Mouse (Mus musculus) CH12.LX (cell line): Measurements from ENCODE around the gene Krtap28-13. TPM values are rescaled to one million over a fixed set of nuclear protein-coding genes. Genes with fewer than 3 reads are reported as not detected.

ENCODE experiments used
- DNase-seq: peaks from one replicate; pipeline ENCODE4 v3.0.0-alpha.2; 2013; ENCODE audit errors: extremely low read depth
- H3K27ac ChIP-seq: 2 replicates; pipeline ENCODE4 v1.5.1; 2012; ENCODE audit warnings: low read depth, mild to moderate bottlenecking, control low read depth, moderate library complexity; ENCODE audit not compliant: insufficient read depth
- H3K27me3 ChIP-seq: replicated peaks from 2 replicates; pipeline ENCODE3; 2012; ENCODE audit warnings: inconsistent platforms
- H3K36me3 ChIP-seq, 2 experiments: replicated peaks in 1 of 2; 2 replicates each; pipeline versions ENCODE3 to v1.6.1; 2012; ENCODE audit warnings: inconsistent platforms in 1 of 2, low read length in 1 of 2, mild to moderate bottlenecking in 1 of 2, mixed read lengths in 1 of 2, moderate library complexity in 1 of 2; ENCODE audit not compliant: control insufficient read depth in 1 of 2, insufficient read depth in 1 of 2
- H3K4me1 ChIP-seq, 2 experiments: 2 replicates each; pipeline ENCODE4 v1.6.1; 2012; ENCODE audit warnings: inconsistent platforms in 1 of 2, moderate library complexity in 1 of 2; ENCODE audit not compliant: insufficient read depth in 2 of 2, control insufficient read depth in 1 of 2
- H3K4me2 ChIP-seq: 2 replicates; pipeline ENCODE4 v1.6.1; 2012; ENCODE audit warnings: low read depth, mild to moderate bottlenecking, control low read depth; ENCODE audit not compliant: poor library complexity, insufficient read depth, severe bottlenecking
- H3K4me3 ChIP-seq, 3 experiments: fragments of 150-350 bp in 1 of 3; sonication (generic) in 1 of 3; replicated peaks in 1 of 3; 2 replicates each; pipeline versions ENCODE3 to v1.5.1; 2011 to 2012; ENCODE audit warnings: low read depth in 2 of 3, low read length in 2 of 3, mild to moderate bottlenecking in 2 of 3, moderate library complexity in 2 of 3, control low read depth in 1 of 3, improper control_type of control experiment in 1 of 3, inconsistent platforms in 1 of 3, mixed read lengths in 1 of 3; ENCODE audit not compliant: poor library complexity in 1 of 3
- H3K79me2 ChIP-seq: replicated peaks from 2 replicates; pipeline ENCODE4 v1.6.1; 2012; ENCODE audit warnings: mild to moderate bottlenecking, moderate library complexity; ENCODE audit not compliant: control insufficient read depth, poor library complexity, insufficient read depth, severe bottlenecking; ENCODE audit errors: extremely low read depth
- H3K9ac ChIP-seq: 2 replicates; pipeline ENCODE4 v1.6.1; 2012; ENCODE audit warnings: low read depth, mild to moderate bottlenecking, control low read depth, moderate library complexity; ENCODE audit not compliant: insufficient read depth
- H3K9me3 ChIP-seq: replicated peaks from 2 replicates; pipeline ENCODE3; 2012; ENCODE audit warnings: low read length, inconsistent platforms, mixed read lengths
- CHD2 ChIP-seq: IDR thresholded peaks from 2 replicates; pipeline ENCODE4 v1.6.1; 2011; ENCODE audit warnings: low read length, improper control_type of control experiment
- CTCF ChIP-seq, 2 experiments: IDR thresholded peaks in 1 of 2; conservative IDR thresholded peaks in 1 of 2; 2 replicates each; pipeline ENCODE4 v1.5.1; 2011 to 2012; ENCODE audit warnings: low read depth in 2 of 2, low read length in 2 of 2, improper control_type of control experiment in 1 of 2, inconsistent platforms in 1 of 2, mild to moderate bottlenecking in 1 of 2, moderate library complexity in 1 of 2
- EP300 ChIP-seq: IDR thresholded peaks from 2 replicates; pipeline ENCODE4 v1.6.1; 2011; ENCODE audit warnings: low read length, improper control_type of control experiment
- ETS1 ChIP-seq: conservative IDR thresholded peaks from 2 replicates; pipeline ENCODE4 v1.6.1; 2012; ENCODE audit warnings: low read depth, mild to moderate bottlenecking, inconsistent platforms, low read length, improper control_type of control experiment, moderate library complexity
- GABPA ChIP-seq: IDR thresholded peaks from 2 replicates; pipeline ENCODE4 v1.6.1; 2012; ENCODE audit warnings: low read depth, low read length, improper control_type of control experiment, inconsistent platforms; ENCODE audit not compliant: insufficient replicate concordance
- HCFC1 ChIP-seq: IDR thresholded peaks from 2 replicates; pipeline ENCODE4 v1.6.1; 2012; ENCODE audit warnings: low read depth, mild to moderate bottlenecking, inconsistent platforms, low read length, improper control_type of control experiment
- JUN ChIP-seq: IDR thresholded peaks from 2 replicates; pipeline ENCODE4 v1.6.1; 2011; ENCODE audit warnings: low read depth, mild to moderate bottlenecking, low read length, improper control_type of control experiment, moderate library complexity; ENCODE audit not compliant: insufficient read depth
- JUND ChIP-seq: conservative IDR thresholded peaks from 2 replicates; pipeline ENCODE4 v1.6.1; 2011; ENCODE audit warnings: low read depth, low read length, improper control_type of control experiment
- MAFK ChIP-seq: IDR thresholded peaks from 2 replicates; pipeline ENCODE4 v1.6.1; 2011; ENCODE audit warnings: low read length, improper control_type of control experiment; ENCODE audit not compliant: insufficient replicate concordance
- MEF2A ChIP-seq: IDR thresholded peaks from 2 replicates; pipeline ENCODE4 v1.6.1; 2014; ENCODE audit warnings: low read depth, mild to moderate bottlenecking, inconsistent platforms, low read length, improper control_type of control experiment, borderline replicate concordance
- MYC ChIP-seq: IDR thresholded peaks from 2 replicates; pipeline ENCODE4 v1.6.1; 2011; ENCODE audit warnings: low read depth, mild to moderate bottlenecking, improper control_type of control experiment, low read length
- NELFE ChIP-seq: IDR thresholded peaks from 2 replicates; pipeline ENCODE4 v1.6.1; 2011; ENCODE audit warnings: low read depth, low read length, improper control_type of control experiment
- NRF1 ChIP-seq: IDR thresholded peaks from 2 replicates; pipeline ENCODE4 v1.6.1; 2014; ENCODE audit warnings: low read depth, mild to moderate bottlenecking, inconsistent platforms, low read length, improper control_type of control experiment, moderate library complexity
- PAX5 ChIP-seq: IDR thresholded peaks from 2 replicates; pipeline ENCODE4 v1.6.1; 2012; ENCODE audit warnings: low read length, inconsistent platforms, mixed read lengths
- POLR2A ChIP-seq: IDR thresholded peaks from 2 replicates; pipeline ENCODE4 v1.6.1; 2011; ENCODE audit warnings: low read depth, mild to moderate bottlenecking, improper control_type of control experiment, low read length
- POLR2AphosphoS2 ChIP-seq: IDR thresholded peaks from 2 replicates; pipeline ENCODE4 v1.6.1; 2011; ENCODE audit warnings: low read depth, low read length, improper control_type of control experiment
- RAD21 ChIP-seq: IDR thresholded peaks from 2 replicates; pipeline ENCODE4 v1.6.1; 2011; ENCODE audit warnings: low read depth, mild to moderate bottlenecking, low read length, improper control_type of control experiment, moderate library complexity
- RCOR1 ChIP-seq: conservative IDR thresholded peaks from 2 replicates; pipeline ENCODE4 v1.6.1; 2012; ENCODE audit warnings: low read depth, mild to moderate bottlenecking, inconsistent platforms, low read length, improper control_type of control experiment
- SMC3 ChIP-seq: IDR thresholded peaks from 2 replicates; pipeline ENCODE4 v1.6.1; 2011; ENCODE audit warnings: low read depth, low read length, improper control_type of control experiment
- ZC3H11A ChIP-seq: IDR thresholded peaks from 2 replicates; pipeline ENCODE4 v1.6.1; 2012; ENCODE audit warnings: low read depth, mild to moderate bottlenecking, inconsistent platforms, low read length, improper control_type of control experiment
- ZMIZ1 ChIP-seq: IDR thresholded peaks from 2 replicates; pipeline ENCODE4 v1.6.1; 2012; ENCODE audit warnings: low read depth, mild to moderate bottlenecking, inconsistent platforms, low read length, improper control_type of control experiment
- dilution Hi-C: fragments of 300-500 bp; cut with MboI; formaldehyde crosslinking; loops from 2 replicates; pipeline ENCODE4 v1.14.3; 2020; ENCODE audit warnings: low sequenced_read_pairs; ENCODE audit not compliant: extremely low pct_unique_long_range_greater_than_20kb, extremely low pct_ligation_motif_present
- in situ Hi-C: fragments of 300-500 bp; cut with MboI; formaldehyde crosslinking; loops from 3 replicates; pipeline ENCODE4 v1.14.3; 2019; ENCODE audit warnings: low sequenced_read_pairs, low pct_ligation_motif_present, low pct_unique_long_range_greater_than_20kb, mixed read lengths
- polyA plus RNA-seq: library from polyadenylated mRNA; unstranded; fragments of >175 nt; gene quantifications from 2 replicates; pipeline ENCODE4 v1.2.1, GENCODE M21; 2012; ENCODE audit warnings: low read depth; ENCODE audit not compliant: insufficient read length
- total RNA-seq, 2 experiments: library from RNA; depleted of rRNA; stranded (reverse); fragments of 300-350 nt in 1 of 2; fragments of >200 nt in 1 of 2; gene quantifications; 2 replicates each; pipeline ENCODE4 v1.2.3; 2012 to 2014

Gene Krtap28-13
- total and polyA plus RNA-seq, 3 experiments: not detected

DNA sequence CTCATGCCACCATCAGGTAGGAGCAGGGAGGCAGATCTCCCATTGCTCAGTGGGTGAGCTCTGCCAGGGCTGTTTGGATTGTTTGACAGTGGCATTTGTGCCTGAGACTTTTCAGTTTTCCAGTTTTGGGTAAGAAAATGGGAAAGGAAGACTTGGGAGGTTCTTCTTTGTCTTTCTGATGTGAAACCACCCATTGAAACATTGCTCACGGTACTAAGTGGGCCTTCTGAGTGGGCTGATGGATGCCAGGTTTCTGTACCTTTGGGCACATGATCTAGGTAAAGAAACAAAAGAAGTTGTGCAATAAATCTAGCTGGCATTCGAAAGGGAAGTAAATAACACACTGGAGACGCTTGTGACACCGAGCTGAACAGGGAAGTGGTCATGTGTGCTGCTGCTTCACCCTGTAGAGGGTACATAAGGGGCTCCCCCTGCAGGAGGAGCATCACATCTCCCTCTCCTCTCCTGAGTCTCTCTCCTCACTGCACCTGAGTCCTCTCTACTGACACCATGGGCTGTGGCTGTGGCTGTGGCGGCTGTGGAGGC lies 15.8 kb upstream of the Krtap28-13 start, which contains the start of gene Gm47969:
Gm47969 (plus strand) TSS at position 51 of the 546 bp plus-strand sequence.
- H3K4me1 ChIP-seq: peaks cover 5 to 9% of the 10 kb centered on the region in 2 experiments; a peak in 3 of 4 replicates
- dilution Hi-C loops (no loop called here), in situ Hi-C loops (no loop called here)
- peak; percentile 62 for DNase-seq
- no peak within 1 kb of the TSS for H3K9ac ChIP-seq
- H3K27ac ChIP-seq: no peak within 1 kb of the TSS
- no peaks in the 10 kb centered on the region for H3K79me2 ChIP-seq
- H3K9me3 ChIP-seq: no peaks in the 10 kb centered on the region
- peak within 1 kb of the TSS; percentile 42; the same call in 1 of the 2 replicates for H3K4me2 ChIP-seq
- H3K27me3 ChIP-seq: peaks cover 8% of the 10 kb centered on the region
- H3K4me3 ChIP-seq: no peak within 1 kb of the TSS
- no peaks in the 10 kb centered on the region for H3K36me3 ChIP-seq
- TF ChIP-seq CTCF (conservative IDR thresholded peaks at IDR 0.05 in 1 of 2, IDR thresholded peaks at IDR 0.05 in 1 of 2; ENCODE audit: low read depth in 2 of 2, low read length in 2 of 2): peak in 1 of 2 experiments; percentile 43; a peak in 2 of 4 replicates
- TF ChIP-seq HCFC1: no peak
- TF ChIP-seq RAD21: peak; percentile 19

DNA sequence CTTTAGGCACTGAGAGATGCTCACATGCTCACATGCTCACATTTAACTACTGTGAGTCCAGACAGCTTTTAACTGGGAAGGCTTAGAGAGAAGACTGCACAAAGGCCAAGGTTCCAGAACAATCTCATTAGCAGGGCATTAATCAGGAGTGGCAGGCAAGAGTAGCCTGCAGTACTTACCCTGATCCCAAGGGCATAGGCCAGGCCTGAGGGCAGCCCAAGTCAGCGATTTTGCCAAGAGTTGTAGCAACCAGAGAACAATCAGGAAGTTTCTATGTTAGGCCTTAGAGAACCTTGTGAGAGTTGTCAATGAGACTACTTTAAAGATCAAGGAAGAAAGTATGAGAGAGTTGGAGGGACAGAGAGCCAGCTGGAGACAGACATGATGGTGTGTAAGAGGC lies 2.2 kb upstream of the Krtap28-13 start:
- in situ Hi-C loops (no loop called here), dilution Hi-C loops (no loop called here)
- no peak overlapping the region for H3K9ac ChIP-seq
- H3K27me3 ChIP-seq: no peaks in the 10 kb centered on the region
- TF ChIP-seq JUND: no peak
- no peak for TF ChIP-seq GABPA
- TF ChIP-seq MYC: no peak
- no peak for TF ChIP-seq POLR2A
- no peak for TF ChIP-seq NRF1
- TF ChIP-seq ZC3H11A: no peak
- TF ChIP-seq RAD21: no peak
- no peak for TF ChIP-seq POLR2AphosphoS2
- no peak for TF ChIP-seq SMC3
- TF ChIP-seq ZMIZ1: no peak
- TF ChIP-seq MEF2A: no peak
- no peak for TF ChIP-seq ETS1
- TF ChIP-seq HCFC1: no peak
- no peak for TF ChIP-seq NELFE
- TF ChIP-seq PAX5: no peak
- TF ChIP-seq MAFK: no peak
- TF ChIP-seq EP300: no peak
- no peak for TF ChIP-seq CHD2
- no peak for TF ChIP-seq RCOR1
- TF ChIP-seq JUN: no peak
- H3K4me1 ChIP-seq: no peaks in the 10 kb centered on the region
- H3K9me3 ChIP-seq: no peaks in the 10 kb centered on the region
- H3K4me2 ChIP-seq: no peak overlapping the region
- H3K4me3 ChIP-seq: no peak overlapping the region
- DNase-seq: no peak
- no peaks in the 10 kb centered on the region for H3K36me3 ChIP-seq
- H3K27ac ChIP-seq: no peak overlapping the region
- no peaks in the 10 kb centered on the region for H3K79me2 ChIP-seq
